Mouse (Mus musculus) MEL (cell line): ENCODE results near the gene Uba5. TPM values are rescaled to one million over a fixed set of nuclear protein-coding genes. Genes with fewer than 3 reads are reported as not detected.

Experiments used
- DNase-seq: peaks from one replicate; pipeline ENCODE4 v3.0.0; 2011; ENCODE audit warnings: low read depth, low spot score
- H3K27ac ChIP-seq: 2 replicates; pipeline ENCODE4 v1.5.1; 2012; ENCODE audit warnings: low read depth, mild to moderate bottlenecking, control low read depth, low read length, moderate library complexity; ENCODE audit not compliant: control insufficient read depth
- H3K27me3 ChIP-seq, 2 experiments: fragments of 150-350 bp in 1 of 2; sonication (generic) in 1 of 2; 2 replicates each; pipeline ENCODE4 v1.6.1; 2012; ENCODE audit warnings: low read length in 2 of 2, mild to moderate bottlenecking in 2 of 2, improper control_type of control experiment in 1 of 2, moderate library complexity in 1 of 2; ENCODE audit not compliant: insufficient read depth in 2 of 2, control insufficient read depth in 1 of 2
- H3K36me3 ChIP-seq, 2 experiments: 2 replicates each; pipeline ENCODE4 v1.6.1; 2012 to 2014; ENCODE audit warnings: low read length in 2 of 2, improper control_type of control experiment in 1 of 2, inconsistent platforms in 1 of 2, mild to moderate bottlenecking in 1 of 2; ENCODE audit not compliant: insufficient read depth in 2 of 2, control insufficient read depth in 1 of 2
- H3K4me1 ChIP-seq, 2 experiments: fragments of 150-350 bp in 1 of 2; sonication (generic) in 1 of 2; 2 replicates each; pipeline ENCODE4 v1.6.1; 2012; ENCODE audit warnings: low read length in 2 of 2, improper control_type of control experiment in 1 of 2, mild to moderate bottlenecking in 1 of 2; ENCODE audit not compliant: insufficient read depth in 2 of 2, control insufficient read depth in 1 of 2
- H3K4me3 ChIP-seq, 2 experiments: fragments of 150-350 bp in 1 of 2; sonication (generic) in 1 of 2; 2 replicates each; pipeline ENCODE4 v1.5.1; 2012; ENCODE audit warnings: low read depth in 2 of 2, low read length in 2 of 2, mild to moderate bottlenecking in 2 of 2, moderate library complexity in 2 of 2, control low read depth in 1 of 2, improper control_type of control experiment in 1 of 2; ENCODE audit not compliant: control insufficient read depth in 1 of 2, insufficient read depth in 1 of 2
- H3K79me2 ChIP-seq: 2 replicates; pipeline ENCODE4 v1.6.1; 2012; ENCODE audit warnings: mild to moderate bottlenecking, low read length, moderate library complexity; ENCODE audit not compliant: control insufficient read depth, poor library complexity, insufficient read depth
- H3K9ac ChIP-seq: 2 replicates; pipeline ENCODE4 v1.6.1; 2012; ENCODE audit warnings: low read depth, mild to moderate bottlenecking, control low read depth, low read length, moderate library complexity; ENCODE audit not compliant: control insufficient read depth, poor library complexity, severe bottlenecking
- H3K9me3 ChIP-seq: fragments of 150-350 bp; sonication (generic); replicated peaks from 2 replicates; pipeline ENCODE4 v1.6.1; 2012; ENCODE audit warnings: mild to moderate bottlenecking, low read length, improper control_type of control experiment, moderate library complexity; ENCODE audit not compliant: insufficient read depth
- BHLHE40 ChIP-seq: IDR thresholded peaks from 2 replicates; pipeline ENCODE4 v1.6.1; 2012; ENCODE audit warnings: low read depth, mild to moderate bottlenecking, inconsistent platforms, low read length, improper control_type of control experiment, borderline replicate concordance
- CHD2 ChIP-seq: IDR thresholded peaks from 2 replicates; pipeline ENCODE4 v1.6.1; 2011; ENCODE audit warnings: low read length, improper control_type of control experiment
- CTCF ChIP-seq, 3 experiments: IDR thresholded peaks in 2 of 3; conservative IDR thresholded peaks in 1 of 3; 2 replicates each; pipeline ENCODE4 v1.5.1; 2011 to 2012; ENCODE audit warnings: low read length in 3 of 3, low read depth in 2 of 3, mild to moderate bottlenecking in 2 of 3, improper control_type of control experiment in 1 of 3, inconsistent platforms in 1 of 3, mixed read lengths in 1 of 3, moderate library complexity in 1 of 3; ENCODE audit not compliant: control insufficient read depth in 1 of 3, insufficient read depth in 1 of 3, poor library complexity in 1 of 3, severe bottlenecking in 1 of 3
- E2F4 ChIP-seq: IDR thresholded peaks from 2 replicates; pipeline ENCODE4 v1.6.1; 2011; ENCODE audit warnings: low read depth, low read length, improper control_type of control experiment, borderline replicate concordance
- ETS1 ChIP-seq: IDR thresholded peaks from 2 replicates; pipeline ENCODE4 v1.6.1; 2012; ENCODE audit warnings: low read depth, mild to moderate bottlenecking, inconsistent platforms, low read length, improper control_type of control experiment, moderate library complexity
- GATA1 ChIP-seq: IDR thresholded peaks from 2 replicates; pipeline ENCODE4 v1.6.1; 2011; ENCODE audit warnings: low read depth, low read length, improper control_type of control experiment
- HCFC1 ChIP-seq: IDR thresholded peaks from 2 replicates; pipeline ENCODE4 v1.6.1; 2012; ENCODE audit warnings: low read depth, mild to moderate bottlenecking, inconsistent platforms, low read length, improper control_type of control experiment, moderate library complexity
- JUND ChIP-seq: IDR thresholded peaks from 2 replicates; pipeline ENCODE4 v1.6.1; 2011; ENCODE audit warnings: low read depth, mild to moderate bottlenecking, improper control_type of control experiment, low read length
- MAFK ChIP-seq: IDR thresholded peaks from 2 replicates; pipeline ENCODE4 v1.6.1; 2011; ENCODE audit warnings: low read depth, mild to moderate bottlenecking, low read length, improper control_type of control experiment, borderline replicate concordance
- MAX ChIP-seq: IDR thresholded peaks from 2 replicates; pipeline ENCODE4 v1.6.1; 2011; ENCODE audit warnings: low read length, improper control_type of control experiment
- MXI1 ChIP-seq: IDR thresholded peaks from 2 replicates; pipeline ENCODE4 v1.6.1; 2011; ENCODE audit warnings: mild to moderate bottlenecking, low read depth, low read length, improper control_type of control experiment
- POLR2A ChIP-seq, 2 experiments: IDR thresholded peaks; 2 replicates each; pipeline ENCODE4 v1.6.1; 2011 to 2012; ENCODE audit warnings: low read length in 2 of 2, mild to moderate bottlenecking in 2 of 2, control low read depth in 1 of 2, improper control_type of control experiment in 1 of 2, low read depth in 1 of 2, moderate library complexity in 1 of 2; ENCODE audit not compliant: control insufficient read depth in 1 of 2, insufficient read depth in 1 of 2, poor library complexity in 1 of 2
- POLR2AphosphoS2 ChIP-seq: IDR thresholded peaks from 2 replicates; pipeline ENCODE4 v1.6.1; 2011; ENCODE audit warnings: low read length, improper control_type of control experiment
- POLR2AphosphoS5 ChIP-seq: IDR thresholded peaks from 2 replicates; pipeline ENCODE4 v1.6.1; 2012; ENCODE audit warnings: low read depth, borderline replicate concordance, mild to moderate bottlenecking, inconsistent platforms, low read length, moderate library complexity, mixed read lengths
- RAD21 ChIP-seq: IDR thresholded peaks from 2 replicates; pipeline ENCODE4 v1.6.1; 2011; ENCODE audit warnings: mild to moderate bottlenecking, low read depth, low read length, improper control_type of control experiment
- RCOR1 ChIP-seq: IDR thresholded peaks from 2 replicates; pipeline ENCODE4 v1.6.1; 2012; ENCODE audit warnings: low read depth, mild to moderate bottlenecking, inconsistent platforms, low read length, improper control_type of control experiment
- SIN3A ChIP-seq: IDR thresholded peaks from 2 replicates; pipeline ENCODE4 v1.6.1; 2012; ENCODE audit warnings: low read length, improper control_type of control experiment, inconsistent platforms
- SMC3 ChIP-seq: IDR thresholded peaks from 2 replicates; pipeline ENCODE4 v1.6.1; 2011; ENCODE audit warnings: low read depth, low read length, improper control_type of control experiment
- TAL1 ChIP-seq: IDR thresholded peaks from 2 replicates; pipeline ENCODE4 v1.6.1; 2012; ENCODE audit warnings: mild to moderate bottlenecking, inconsistent platforms, low read length, moderate library complexity, mixed read lengths
- TBP ChIP-seq: IDR thresholded peaks from 2 replicates; pipeline ENCODE4 v1.8.0; 2011; ENCODE audit warnings: low read depth, low read length, improper control_type of control experiment
- TCF12 ChIP-seq: IDR thresholded peaks from 2 replicates; pipeline ENCODE4 v1.6.1; 2014; ENCODE audit warnings: low read depth, mild to moderate bottlenecking, inconsistent platforms, low read length, improper control_type of control experiment, moderate library complexity
- UBTF ChIP-seq: IDR thresholded peaks from 2 replicates; pipeline ENCODE4 v1.6.1; 2012; ENCODE audit warnings: low read depth, mild to moderate bottlenecking, inconsistent platforms, low read length, improper control_type of control experiment, moderate library complexity, borderline replicate concordance; ENCODE audit not compliant: insufficient read depth
- USF2 ChIP-seq, 2 experiments: IDR thresholded peaks; 2 replicates each; pipeline ENCODE4 v1.6.1; 2011 to 2012; ENCODE audit warnings: improper control_type of control experiment in 2 of 2, low read length in 2 of 2, borderline replicate concordance in 1 of 2, inconsistent platforms in 1 of 2, low read depth in 1 of 2, mild to moderate bottlenecking in 1 of 2; ENCODE audit not compliant: insufficient read depth in 1 of 2
- ZKSCAN1 ChIP-seq: IDR thresholded peaks from 2 replicates; pipeline ENCODE4 v1.6.1; 2012; ENCODE audit warnings: low read depth, mild to moderate bottlenecking, inconsistent platforms, low read length, improper control_type of control experiment, moderate library complexity
- polyA plus RNA-seq, 2 experiments: library from polyadenylated mRNA; stranded (reverse) in 1 of 2; unstranded in 1 of 2; fragments of >175 nt in 1 of 2; fragments of >200 nt in 1 of 2; gene quantifications; 2 replicates each; pipeline versions ENCODE4 v1.2.1 to v1.2.4; 2012; ENCODE audit warnings: low replicate concordance in 2 of 2, low read depth in 1 of 2; ENCODE audit not compliant: insufficient read length in 2 of 2, insufficient read depth in 1 of 2, missing spikeins in 1 of 2
- total RNA-seq: library from RNA; depleted of rRNA; stranded (reverse); fragments of 300-350 nt; gene quantifications from 2 replicates; pipeline ENCODE4 v1.2.3, GENCODE M21; 2012

The Uba5 gene
- total and polyA plus RNA-seq, 3 experiments: 30.8 to 35.5 TPM; not detected in 1

DNA sequence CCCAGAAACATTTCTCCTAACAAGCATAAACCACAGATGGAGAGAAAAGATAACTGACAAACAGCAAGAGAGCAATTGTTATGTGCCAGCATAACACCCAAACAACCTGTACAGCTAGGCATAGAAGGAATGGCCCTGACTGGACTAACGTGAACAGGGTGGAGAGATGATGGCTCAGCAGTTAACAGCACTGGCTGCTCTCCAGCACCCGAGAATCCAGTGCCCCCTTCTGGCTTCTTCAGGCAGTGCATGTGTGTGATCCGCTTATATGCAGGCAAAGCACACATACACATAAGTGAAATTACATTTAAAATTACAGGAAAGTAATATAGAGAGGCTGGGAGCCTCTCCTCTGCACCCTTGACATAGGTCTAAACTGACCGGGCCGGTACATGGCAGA is 16.4 kb upstream of the Uba5 start (continued):
- TF ChIP-seq TAL1 (no peak), TBP (no peak), POLR2AphosphoS5 (no peak), ZKSCAN1 (no peak), RCOR1 (no peak), USF2 (IDR thresholded peaks at IDR 0.05; ENCODE audit: borderline replicate concordance in 1 of 2, insufficient read depth in 1 of 2, low read depth in 1 of 2, low read length in 2 of 2) (no peak), RAD21 (peak; percentile 64)

DNA sequence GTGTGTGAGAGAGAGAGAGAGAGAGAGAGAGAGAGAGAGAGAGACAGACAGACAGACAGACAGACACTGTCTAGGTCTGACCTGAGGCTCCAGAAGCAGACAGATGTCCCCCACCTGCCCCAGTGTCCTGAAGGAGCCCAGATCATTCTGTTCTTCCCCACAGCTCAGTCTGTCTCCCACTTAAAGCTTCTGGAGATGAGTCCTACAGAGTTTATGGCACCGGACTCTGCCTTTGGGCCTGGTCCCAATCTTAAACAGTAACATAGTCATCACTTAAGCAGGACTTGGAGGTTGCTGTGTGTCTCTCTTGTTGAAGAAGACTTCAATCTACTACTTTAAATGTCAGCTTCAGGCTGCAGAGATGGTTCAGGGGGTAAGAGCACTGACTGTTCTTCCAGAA is 15.8 kb upstream of the Uba5 start:
- H3K27me3 ChIP-seq: no peaks in the 10 kb centered on the region
- TF ChIP-seq TBP (no peak), BHLHE40 (no peak), POLR2AphosphoS2 (no peak), ETS1 (no peak), ZKSCAN1 (no peak), E2F4 (no peak), HCFC1 (no peak), GATA1 (no peak), MAX (no peak), TCF12 (no peak), UBTF (no peak), MAFK (no peak), RAD21 (no peak), JUND (no peak), POLR2A (IDR thresholded peaks at IDR 0.05; ENCODE audit: control insufficient read depth in 1 of 2, insufficient read depth in 1 of 2, low read depth in 1 of 2, low read length in 2 of 2, poor library complexity in 1 of 2) (no peak)
- H3K79me2 ChIP-seq: no peaks in the 10 kb centered on the region
- H3K9me3 ChIP-seq: no peaks in the 10 kb centered on the region
- no peak overlapping the region for H3K27ac ChIP-seq
- no peaks in the 10 kb centered on the region for H3K4me1 ChIP-seq
- H3K36me3 ChIP-seq: peaks cover 0 to 2% of the 10 kb centered on the region in 2 experiments; a peak in 2 of 4 replicates
- DNase-seq: no peak
- no peak overlapping the region for H3K9ac ChIP-seq
- no peak overlapping the region for H3K4me3 ChIP-seq

DNA sequence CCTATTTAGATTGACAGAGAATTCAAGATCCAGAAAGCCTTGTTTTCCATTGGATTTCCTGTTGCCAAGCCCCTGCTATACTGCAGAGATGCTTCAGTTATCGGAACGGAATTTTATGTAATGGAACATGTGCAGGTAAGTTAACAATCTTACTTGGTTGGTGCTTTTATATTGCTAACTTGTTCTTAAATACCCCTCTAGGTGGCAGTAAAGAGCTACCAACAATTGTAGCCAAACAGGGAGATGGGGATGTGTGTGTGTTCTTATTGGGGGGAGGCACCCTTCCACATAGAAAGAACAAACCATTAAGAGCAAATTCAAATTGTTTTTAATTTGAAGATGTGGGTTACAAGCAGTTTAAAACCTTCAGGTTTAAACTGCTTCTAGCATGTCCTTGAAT is 12.9 kb upstream of the Uba5 start:
- Histone ChIP-seq H3K36me3 (peaks cover 0 to 10% of the 10 kb centered on the region in 2 experiments; a peak in 3 of 4 replicates), H3K27me3 (no peaks in the 10 kb centered on the region), H3K4me3 (no peak overlapping the region), H3K79me2 (no peaks in the 10 kb centered on the region), H3K27ac (no peak overlapping the region), H3K4me1 (peaks cover 3 to 9% of the 10 kb centered on the region in 2 experiments), H3K9ac (no peak overlapping the region), H3K9me3 (no peaks in the 10 kb centered on the region)
- DNase-seq: peak; percentile 70
- TF ChIP-seq MXI1 (0 out of 2 replicates have a peak, but pooled peaks have one; percentile 20), SMC3 (peak; percentile 54), CHD2 (no peak), RAD21 (peak; percentile 63), POLR2A (IDR thresholded peaks at IDR 0.05; ENCODE audit: control insufficient read depth in 1 of 2, insufficient read depth in 1 of 2, low read depth in 1 of 2, low read length in 2 of 2, poor library complexity in 1 of 2) (no peak), BHLHE40 (no peak), HCFC1 (no peak), CTCF (IDR thresholded peaks at IDR 0.05 in 2 of 3, conservative IDR thresholded peaks at IDR 0.05 in 1 of 3; ENCODE audit: control insufficient read depth in 1 of 3, insufficient read depth in 1 of 3, low read depth in 2 of 3, low read length in 3 of 3, poor library complexity in 1 of 3, severe bottlenecking in 1 of 3) (peak in 2 of 3 experiments; percentile 70 to 73; a peak in 4 of 6 replicates), SIN3A (no peak)
